Mouse (Mus musculus) bone marrow macrophage, adult 2 months (primary cell): ENCODE data around the gene Ttl. TPM values are rescaled to one million over a fixed set of nuclear protein-coding genes. Genes with fewer than 3 reads are reported as not detected.

Experiments used
- H3K27ac ChIP-seq: 2 replicates; pipeline ENCODE4 v1.5.1; 2012; ENCODE audit warnings: low read depth, low read length; ENCODE audit not compliant: insufficient read depth
- H3K4me1 ChIP-seq: 2 replicates; pipeline ENCODE4 v1.6.1; 2012; ENCODE audit warnings: low read length; ENCODE audit not compliant: control insufficient read depth, insufficient read depth
- H3K4me3 ChIP-seq: 2 replicates; pipeline ENCODE4 v1.5.1; 2012; ENCODE audit warnings: mild to moderate bottlenecking, low read length, moderate library complexity; ENCODE audit not compliant: insufficient read depth
- CTCF ChIP-seq: IDR thresholded peaks from 2 replicates; pipeline ENCODE4 v1.5.1; 2012; ENCODE audit warnings: low read depth, mild to moderate bottlenecking, low read length, moderate library complexity
- POLR2A ChIP-seq: IDR thresholded peaks from 2 replicates; pipeline ENCODE4 v1.6.1; 2012; ENCODE audit warnings: mild to moderate bottlenecking, low read depth, low read length, borderline replicate concordance
- polyA plus RNA-seq: library from polyadenylated mRNA; stranded (reverse); fragments of >200 nt; gene quantifications from 2 replicates; pipeline ENCODE4 v1.2.4, GENCODE M21; 2012; ENCODE audit not compliant: missing spikeins, insufficient read depth, insufficient read length

The Ttl gene
- polyA plus RNA-seq, 1 experiment = 7.5 TPM

DNA sequence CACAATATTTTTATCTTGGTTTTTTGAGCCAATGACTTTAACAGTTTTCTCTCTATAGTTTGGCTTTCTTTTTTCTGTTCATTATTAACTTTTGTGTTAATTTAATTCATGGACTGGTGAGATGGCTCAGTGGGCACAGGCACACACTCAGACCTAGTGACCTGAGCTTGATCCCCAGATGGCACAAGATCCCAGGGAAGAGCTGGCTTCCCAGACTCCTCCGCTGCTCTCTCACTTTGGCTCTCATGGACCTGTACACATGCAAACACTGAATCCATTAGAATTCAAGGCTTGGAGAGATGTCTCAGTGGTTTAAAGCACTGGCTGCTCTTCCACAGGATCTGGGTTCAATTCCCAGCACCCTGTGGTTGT is 50.6 kb downstream of the Ttl start:
- H3K4me3 ChIP-seq = no peak overlapping the region
- H3K4me1 ChIP-seq = no peaks in the 10 kb centered on the region
- no peak overlapping the region for H3K27ac ChIP-seq
- TF ChIP-seq POLR2A = no peak
- no peak for TF ChIP-seq CTCF

- H3K4me3 ChIP-seq = no peak overlapping the region
- no peak overlapping the region for H3K27ac ChIP-seq
- TF ChIP-seq POLR2A = no peak
- no peak for TF ChIP-seq CTCF
- no peaks in the 10 kb centered on the region for H3K4me1 ChIP-seq
Measured at GRCm38 (mm10) chr2:129118061-129118460, 52.3 kb downstream of the Ttl start.

GRCm38 (mm10) chr2:129121986-129122385 is 56.2 kb downstream of the Ttl start:
- no peak overlapping the region for H3K27ac ChIP-seq
- TF ChIP-seq POLR2A (no peak), CTCF (no peak)
- no peaks in the 10 kb centered on the region for H3K4me1 ChIP-seq
- H3K4me3 ChIP-seq = no peak overlapping the region

DNA sequence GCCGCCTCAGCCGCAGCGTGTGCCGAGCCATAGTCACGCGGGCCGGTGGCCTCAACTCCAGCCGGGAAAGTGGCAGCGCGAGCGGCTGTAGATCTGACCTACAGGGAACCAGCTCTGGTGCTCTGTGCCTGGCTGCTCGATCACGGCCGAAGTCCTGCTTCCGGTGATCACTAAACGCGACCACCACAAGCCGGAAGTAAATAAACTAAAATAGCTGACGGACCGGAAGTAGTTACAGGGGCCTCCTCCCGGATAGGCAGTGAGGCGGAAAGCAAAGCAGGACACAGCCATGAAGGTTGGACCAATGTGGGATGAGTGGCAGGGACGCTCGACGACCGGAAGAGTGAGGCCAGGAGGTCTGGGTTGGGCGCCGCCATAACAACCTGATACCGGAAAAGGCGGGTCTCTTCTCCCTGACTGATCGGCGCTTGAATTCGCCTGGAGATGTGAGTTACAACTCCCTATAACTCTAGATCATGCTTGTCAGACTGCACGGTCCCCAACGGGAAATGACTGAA is 63.7 kb downstream of the Ttl start, which contains the start of gene Chchd5:
Gene Chchd5, plus strand, starts transcription at position 289 of the 518 bp plus-strand sequence.
- Histone ChIP-seq H3K4me1 (peaks cover 14% of the 10 kb centered on the region), H3K4me3 (peak within 1 kb of the TSS; percentile 73), H3K27ac (peak within 1 kb of the TSS; percentile 82)
- TF ChIP-seq POLR2A = peak; percentile 57; the same call in 1 of the 2 replicates
- TF ChIP-seq CTCF = no peak

DNA sequence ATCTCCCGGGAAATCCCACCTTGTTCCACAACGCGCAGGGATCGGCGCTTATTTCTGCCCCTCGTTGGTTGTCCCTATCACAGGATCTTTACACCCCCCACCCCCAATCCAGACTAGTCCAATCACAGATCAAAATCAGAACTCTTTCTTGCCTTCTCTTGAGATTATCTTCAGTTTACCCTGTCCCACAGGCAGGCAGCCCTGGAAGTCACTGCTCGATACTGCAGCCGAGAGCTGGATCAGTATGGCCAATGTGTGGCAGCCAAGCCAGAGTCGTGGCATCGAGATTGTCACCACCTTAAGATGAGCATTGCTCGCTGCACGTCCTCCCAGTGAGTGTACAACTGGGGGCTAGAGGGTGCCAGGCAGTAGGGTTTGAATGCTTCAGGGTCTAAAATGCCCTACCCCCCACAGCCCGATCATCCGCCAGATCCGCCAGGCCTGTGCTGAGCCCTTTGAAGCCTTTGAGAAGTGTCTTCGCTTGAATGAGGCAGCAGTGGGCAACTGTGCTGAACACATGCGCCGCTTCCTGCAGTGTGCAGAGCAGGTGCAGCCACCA is 64.3 kb downstream of the Ttl start:
- H3K4me3 ChIP-seq = peak overlapping the region; percentile 73
- H3K4me1 ChIP-seq = peaks cover 14% of the 10 kb centered on the region
- peak overlapping the region; percentile 71 for H3K27ac ChIP-seq
- TF ChIP-seq POLR2A (no peak), CTCF (no peak)

DNA sequence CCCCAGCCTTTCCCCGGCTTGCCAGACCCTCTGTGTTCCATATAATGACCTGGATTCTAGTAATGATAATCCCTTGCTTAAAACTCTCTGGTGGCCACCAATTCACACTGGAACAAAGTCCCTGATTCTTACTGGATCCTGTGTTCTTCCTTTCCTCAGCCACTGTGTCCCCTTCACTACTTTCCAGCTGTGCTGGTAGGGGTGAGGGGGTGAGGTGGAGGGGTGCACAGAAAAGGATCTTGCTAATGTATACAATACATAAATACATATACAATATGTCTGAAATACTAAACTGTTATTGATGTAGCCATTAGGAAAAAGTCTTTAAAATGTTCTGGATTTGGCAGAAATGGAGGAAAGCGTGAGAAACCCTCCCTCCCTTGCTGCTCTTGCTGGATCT is 65.0 kb downstream of the Ttl start:
- TF ChIP-seq POLR2A (no peak), CTCF (no peak)
- H3K4me3 ChIP-seq = peak overlapping the region; percentile 73
- H3K27ac ChIP-seq = no peak overlapping the region
- peaks cover 14% of the 10 kb centered on the region for H3K4me1 ChIP-seq

DNA sequence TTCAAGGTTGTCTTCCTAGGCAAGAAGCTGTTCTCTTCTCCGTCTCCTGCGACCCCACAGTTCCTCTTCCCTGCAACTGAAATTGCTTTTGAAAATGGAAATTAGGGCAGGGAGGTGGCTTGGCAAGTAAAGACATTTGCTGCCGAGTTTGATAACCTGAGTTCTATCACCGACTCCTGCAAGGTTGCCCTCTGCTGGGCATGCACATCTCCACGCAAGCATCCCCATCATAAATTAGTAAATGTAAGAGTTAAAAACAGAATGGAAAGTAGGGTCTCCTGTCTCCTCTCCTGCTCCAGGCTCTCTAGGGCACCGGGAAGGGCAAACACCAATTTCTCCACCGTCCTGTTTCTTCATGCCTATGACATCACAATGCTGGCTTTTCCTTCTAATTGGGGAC is 66.5 kb downstream of the Ttl start:
- Histone ChIP-seq H3K4me3 (no peak overlapping the region), H3K4me1 (peaks cover 14% of the 10 kb centered on the region)

DNA sequence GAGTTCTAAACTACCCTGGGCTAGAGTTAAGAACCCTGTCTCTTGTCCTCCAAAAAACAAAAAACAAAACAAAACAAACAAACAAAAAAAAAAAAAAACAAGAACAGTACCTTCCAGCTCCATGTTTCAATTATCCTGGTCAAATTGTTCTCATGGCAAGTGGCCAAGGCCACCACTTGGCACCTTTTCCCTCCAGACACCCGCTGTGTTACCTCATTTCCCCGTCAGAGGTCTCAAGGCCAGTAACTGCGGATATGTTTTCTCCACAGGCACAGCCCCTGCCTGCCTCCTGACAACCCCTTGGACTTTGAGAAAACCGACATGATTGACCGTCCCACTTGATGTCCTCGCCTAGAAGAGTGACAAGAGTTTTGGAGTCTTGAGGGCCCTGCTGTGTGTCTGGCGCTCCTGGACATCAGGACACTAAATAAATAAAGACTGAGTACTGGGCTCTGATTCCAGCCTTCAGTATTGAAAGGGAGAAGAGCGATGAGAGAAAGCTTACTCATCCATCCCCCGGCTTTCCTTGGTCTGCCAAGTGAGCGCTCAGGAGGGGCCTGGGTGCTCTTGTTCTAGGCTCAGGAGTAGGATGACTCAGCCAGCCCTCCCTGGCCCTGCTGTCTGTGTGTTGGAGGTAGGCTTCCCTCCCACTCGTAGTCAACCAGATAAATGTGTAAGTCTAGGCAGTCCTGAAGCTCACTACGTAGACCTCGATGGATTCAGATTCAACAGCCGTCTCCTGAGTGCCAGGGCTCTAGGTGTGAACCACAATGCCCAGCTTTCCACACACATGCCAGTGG is 67.5 kb downstream of the Ttl start:
- peaks cover 14% of the 10 kb centered on the region for H3K4me1 ChIP-seq
- no peak overlapping the region for H3K4me3 ChIP-seq
- no peak for TF ChIP-seq CTCF
- no peak for TF ChIP-seq POLR2A
- no peak overlapping the region for H3K27ac ChIP-seq

More for the DNA sequence above, 66.5 kb downstream of the Ttl start:
- H3K27ac ChIP-seq = no peak overlapping the region
- TF ChIP-seq POLR2A = no peak
- TF ChIP-seq CTCF = no peak

DNA sequence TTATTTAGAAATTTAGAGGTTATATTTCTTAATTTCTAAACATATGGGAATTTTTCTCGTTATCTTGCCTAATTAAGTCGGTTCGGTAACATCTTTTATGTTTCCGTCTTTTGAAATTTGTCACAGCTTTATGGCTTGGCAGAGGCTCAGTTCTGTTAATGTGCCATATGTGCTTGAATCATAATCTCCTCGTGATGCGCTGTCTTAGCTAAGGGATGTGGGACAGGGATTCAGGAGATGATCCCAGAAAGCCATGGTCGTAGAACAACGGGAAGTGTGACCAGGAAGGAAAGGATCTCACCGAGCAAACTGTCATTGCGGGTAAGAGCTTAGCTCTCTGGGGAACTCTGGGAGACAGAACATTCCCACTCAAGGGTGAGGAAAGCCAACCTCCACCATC is 74.2 kb downstream of the Ttl start:
- no peak overlapping the region for H3K27ac ChIP-seq
- peaks cover 7% of the 10 kb centered on the region; the same call in 1 of the 2 replicates for H3K4me1 ChIP-seq
- TF ChIP-seq POLR2A (no peak), CTCF (no peak)
- H3K4me3 ChIP-seq = no peak overlapping the region

Other genes starting within 250 kb of the Ttl start
- gene Tmem87b, start 247.8 kb upstream of the Ttl start, polyA plus RNA-seq = 57.6 and 61.0 TPM in 2 replicates
- gene Fbln7, start 203.0 kb upstream of the Ttl start, polyA plus RNA-seq = not detected in 2 replicates
- gene Zc3h8, start 121.9 kb upstream of the Ttl start, polyA plus RNA-seq = 4.1 and 4.7 TPM in 2 replicates
- 5.4 TPM in 2 replicates for gene Zc3h6, start 98.5 kb upstream of the Ttl start, polyA plus RNA-seq
- 1.2 and 1.6 TPM in 2 replicates for gene Gm10762, start 98.2 kb upstream of the Ttl start, polyA plus RNA-seq
- gene Vinac1, start 17.8 kb upstream of the Ttl start, polyA plus RNA-seq = not detected in 2 replicates
- 6.8 and 8.3 TPM in 2 replicates for gene Polr1b, start 35.1 kb downstream of the Ttl start, polyA plus RNA-seq
- gene Chchd5, start 63.8 kb downstream of the Ttl start, polyA plus RNA-seq = 15.3 and 20.0 TPM in 2 replicates
- 29.5 and 32.1 TPM in 2 replicates for gene Slc20a1, start 132.8 kb downstream of the Ttl start, polyA plus RNA-seq
- 22.2 and 24.5 TPM in 2 replicates for gene Ckap2l, start 231.3 kb downstream of the Ttl start, polyA plus RNA-seq
- gene Il1a, start 244.0 kb downstream of the Ttl start, polyA plus RNA-seq = not detected in 2 replicates